Mouse (Mus musculus): ENCODE measurements around the gene Cacna1g. TPM values are rescaled to one million over a fixed set of nuclear protein-coding genes. Genes with fewer than 3 reads are reported as not detected.

Cacna1g gene
- polyA plus RNA-seq, 1 experiment from 2014 or later = 7.6 TPM

GRCm38 (mm10) chr11:94424380-94424779 is 49.6 kb downstream of the Cacna1g start:
- Histone ChIP-seq H3K4me3 (ENCODE audit: low read depth, low read length) (no peak overlapping the region), H3K27ac (ENCODE audit: low read depth, low read length) (no peak overlapping the region), H3K27me3 (ENCODE audit: control insufficient read depth, insufficient read depth, low read length) (no peaks in the 10 kb centered on the region), H3K9ac (ENCODE audit: low read length) (no peak overlapping the region), H3K9me3 (ENCODE audit: control insufficient read depth, low read length) (no peaks in the 10 kb centered on the region), H3K36me3 (ENCODE audit: control insufficient read depth, insufficient read depth, low read length) (peaks cover 3% of the 10 kb centered on the region), H3K4me1 (ENCODE audit: control insufficient read depth, insufficient read depth, low read length) (peaks cover 19% of the 10 kb centered on the region), H3K4me2 (no peak overlapping the region)
- no peak for ATAC-seq (ENCODE audit: low FRiP score)
- 72% methylated on average over 15 of the region's 15 CpGs for WGBS
- DNase-seq (ENCODE audit: low spot score, missing footprints) = no peak

GRCm38 (mm10) chr11:94423855-94424254 is 50.1 kb downstream of the Cacna1g start:
- H3K27ac ChIP-seq (ENCODE audit: low read depth, low read length) = no peak overlapping the region
- H3K4me3 ChIP-seq (ENCODE audit: low read depth, low read length) = no peak overlapping the region
- no peak for ATAC-seq (ENCODE audit: low FRiP score)
- no peak overlapping the region for H3K4me2 ChIP-seq
- no peaks in the 10 kb centered on the region for H3K9me3 ChIP-seq (ENCODE audit: control insufficient read depth, low read length)
- no peak overlapping the region; the same call in 1 of the 2 replicates for H3K9ac ChIP-seq (ENCODE audit: low read length)
- no peak for DNase-seq (ENCODE audit: low spot score, missing footprints)
- peaks cover 3% of the 10 kb centered on the region for H3K36me3 ChIP-seq (ENCODE audit: control insufficient read depth, insufficient read depth, low read length)
- WGBS = 67% methylated on average over 5 of the region's 5 CpGs
- peaks cover 18% of the 10 kb centered on the region for H3K4me1 ChIP-seq (ENCODE audit: control insufficient read depth, insufficient read depth, low read length)
- no peaks in the 10 kb centered on the region for H3K27me3 ChIP-seq (ENCODE audit: control insufficient read depth, insufficient read depth, low read length)

GRCm38 (mm10) chr11:94420991-94421390 is 53.0 kb downstream of the Cacna1g start:
- H3K4me3 ChIP-seq (ENCODE audit: low read depth, low read length) = no peak overlapping the region
- H3K4me1 ChIP-seq (ENCODE audit: control insufficient read depth, insufficient read depth, low read length) = peaks cover 15% of the 10 kb centered on the region
- WGBS = 72% methylated on average over 6 of the region's 6 CpGs
- ATAC-seq (ENCODE audit: low FRiP score) = no peak
- peaks cover 3% of the 10 kb centered on the region for H3K36me3 ChIP-seq (ENCODE audit: control insufficient read depth, insufficient read depth, low read length)
- H3K9ac ChIP-seq (ENCODE audit: low read length) = no peak overlapping the region
- DNase-seq (ENCODE audit: low spot score, missing footprints) = no peak
- H3K9me3 ChIP-seq (ENCODE audit: control insufficient read depth, low read length) = no peaks in the 10 kb centered on the region
- H3K4me2 ChIP-seq = no peak overlapping the region
- no peak overlapping the region for H3K27ac ChIP-seq (ENCODE audit: low read depth, low read length)
- no peaks in the 10 kb centered on the region for H3K27me3 ChIP-seq (ENCODE audit: control insufficient read depth, insufficient read depth, low read length)

- no peaks in the 10 kb centered on the region for H3K27me3 ChIP-seq (ENCODE audit: control insufficient read depth, insufficient read depth, low read length)
- peaks cover 17% of the 10 kb centered on the region for H3K4me1 ChIP-seq (ENCODE audit: control insufficient read depth, insufficient read depth, low read length)
- no peaks in the 10 kb centered on the region for H3K9me3 ChIP-seq (ENCODE audit: control insufficient read depth, low read length)
- no peak overlapping the region for H3K4me3 ChIP-seq (ENCODE audit: low read depth, low read length)
- no peak overlapping the region for H3K4me2 ChIP-seq
- DNase-seq (ENCODE audit: low spot score, missing footprints) (no peak), ATAC-seq (ENCODE audit: low FRiP score) (no peak)
- peaks cover under 1% of the 10 kb centered on the region; the same call in 1 of the 2 replicates for H3K36me3 ChIP-seq (ENCODE audit: control insufficient read depth, insufficient read depth, low read length)
- H3K27ac ChIP-seq (ENCODE audit: low read depth, low read length) = no peak overlapping the region
- WGBS = 37% methylated on average over 7 of the region's 7 CpGs
- no peak overlapping the region for H3K9ac ChIP-seq (ENCODE audit: low read length)
These were observed 53.7 kb downstream of the Cacna1g start for GRCm38 (mm10) chr11:94420325-94420724.

- 57% methylated on average over 10 of the region's 10 CpGs for WGBS
- Histone ChIP-seq H3K4me1 (ENCODE audit: control insufficient read depth, insufficient read depth, low read length) (peaks cover 25% of the 10 kb centered on the region), H3K9ac (ENCODE audit: low read length) (no peak overlapping the region), H3K4me3 (ENCODE audit: low read depth, low read length) (no peak overlapping the region), H3K36me3 (ENCODE audit: control insufficient read depth, insufficient read depth, low read length) (no peaks in the 10 kb centered on the region), H3K27ac (ENCODE audit: low read depth, low read length) (no peak overlapping the region), H3K9me3 (ENCODE audit: control insufficient read depth, low read length) (no peaks in the 10 kb centered on the region), H3K4me2 (no peak overlapping the region), H3K27me3 (ENCODE audit: control insufficient read depth, insufficient read depth, low read length) (no peaks in the 10 kb centered on the region)
- ATAC-seq (ENCODE audit: low FRiP score) (peak; percentile 51), DNase-seq (ENCODE audit: low spot score, missing footprints) (no peak)
These were observed 54.8 kb downstream of the Cacna1g start for GRCm38 (mm10) chr11:94419004-94419727.

- peak overlapping the region; percentile 42; the same call in 1 of the 2 replicates for H3K9ac ChIP-seq (ENCODE audit: low read length)
These were observed 60.0 kb downstream of the Cacna1g start for GRCm38 (mm10) chr11:94414042-94414441.

GRCm38 (mm10) chr11:94413516-94413915 is 60.5 kb downstream of the Cacna1g start:
- WGBS = 25% methylated on average over 8 of the region's 8 CpGs
- Histone ChIP-seq H3K36me3 (ENCODE audit: control insufficient read depth, insufficient read depth, low read length) (no peaks in the 10 kb centered on the region; the same call in 1 of the 2 replicates), H3K4me3 (ENCODE audit: low read depth, low read length) (no peak overlapping the region), H3K9me3 (ENCODE audit: control insufficient read depth, low read length) (no peaks in the 10 kb centered on the region), H3K9ac (ENCODE audit: low read length) (peak overlapping the region; percentile 42), H3K4me1 (ENCODE audit: control insufficient read depth, insufficient read depth, low read length) (peaks cover 32% of the 10 kb centered on the region), H3K27me3 (ENCODE audit: control insufficient read depth, insufficient read depth, low read length) (no peaks in the 10 kb centered on the region), H3K27ac (ENCODE audit: low read depth, low read length) (peak overlapping the region; percentile 40; the same call in 1 of the 2 replicates), H3K4me2 (peak overlapping the region; percentile 2; the same call in 1 of the 2 replicates)
- DNase-seq (ENCODE audit: low spot score, missing footprints) (no peak), ATAC-seq (ENCODE audit: low FRiP score) (peak; percentile 28)

More at GRCm38 (mm10) chr11:94414042-94414441, 60.0 kb downstream of the Cacna1g start:
- Histone ChIP-seq H3K4me2 (no peak overlapping the region), H3K27me3 (ENCODE audit: control insufficient read depth, insufficient read depth, low read length) (no peaks in the 10 kb centered on the region), H3K4me3 (ENCODE audit: low read depth, low read length) (no peak overlapping the region), H3K27ac (ENCODE audit: low read depth, low read length) (no peak overlapping the region; the same call in 1 of the 2 replicates), H3K36me3 (ENCODE audit: control insufficient read depth, insufficient read depth, low read length) (no peaks in the 10 kb centered on the region; the same call in 1 of the 2 replicates), H3K4me1 (ENCODE audit: control insufficient read depth, insufficient read depth, low read length) (peaks cover 32% of the 10 kb centered on the region), H3K9me3 (ENCODE audit: control insufficient read depth, low read length) (no peaks in the 10 kb centered on the region)
- ATAC-seq (ENCODE audit: low FRiP score) = no peak
- 75% methylated on average over 4 of the region's 4 CpGs for WGBS
- no peak for DNase-seq (ENCODE audit: low spot score, missing footprints)

GRCm38 (mm10) chr11:94412998-94413469 is 61.0 kb downstream of the Cacna1g start:
- H3K36me3 ChIP-seq (ENCODE audit: control insufficient read depth, insufficient read depth, low read length) = no peaks in the 10 kb centered on the region; the same call in 1 of the 2 replicates
- no peak for DNase-seq (ENCODE audit: low spot score, missing footprints)

GRCm38 (mm10) chr11:94412562-94412961 is 61.4 kb downstream of the Cacna1g start:
- H3K27ac ChIP-seq (ENCODE audit: low read depth, low read length) = no peak overlapping the region
- no peaks in the 10 kb centered on the region; the same call in 1 of the 2 replicates for H3K36me3 ChIP-seq (ENCODE audit: control insufficient read depth, insufficient read depth, low read length)
- no peak for DNase-seq (ENCODE audit: low spot score, missing footprints)
- 79% methylated on average over 2 of the region's 2 CpGs for WGBS
- no peak overlapping the region for H3K9ac ChIP-seq (ENCODE audit: low read length)
- H3K4me1 ChIP-seq (ENCODE audit: control insufficient read depth, insufficient read depth, low read length) = peaks cover 37% of the 10 kb centered on the region
- H3K27me3 ChIP-seq (ENCODE audit: control insufficient read depth, insufficient read depth, low read length) = no peaks in the 10 kb centered on the region
- no peak for ATAC-seq (ENCODE audit: low FRiP score)
- no peak overlapping the region for H3K4me2 ChIP-seq
- H3K4me3 ChIP-seq (ENCODE audit: low read depth, low read length) = no peak overlapping the region
- H3K9me3 ChIP-seq (ENCODE audit: control insufficient read depth, low read length) = no peaks in the 10 kb centered on the region

More at GRCm38 (mm10) chr11:94412998-94413469, 61.0 kb downstream of the Cacna1g start:
- H3K4me3 ChIP-seq (ENCODE audit: low read depth, low read length) = no peak overlapping the region
- H3K4me2 ChIP-seq = 0 out of 2 replicates have a peak overlapping the region, but pooled peaks have one; percentile 2
- peak; percentile 64 for ATAC-seq (ENCODE audit: low FRiP score)
- no peaks in the 10 kb centered on the region for H3K9me3 ChIP-seq (ENCODE audit: control insufficient read depth, low read length)
- 41% methylated on average over 10 of the region's 10 CpGs for WGBS
- peak overlapping the region; percentile 42 for H3K9ac ChIP-seq (ENCODE audit: low read length)
- H3K4me1 ChIP-seq (ENCODE audit: control insufficient read depth, insufficient read depth, low read length) = peaks cover 33% of the 10 kb centered on the region
- H3K27me3 ChIP-seq (ENCODE audit: control insufficient read depth, insufficient read depth, low read length) = no peaks in the 10 kb centered on the region
- H3K27ac ChIP-seq (ENCODE audit: low read depth, low read length) = peak overlapping the region; percentile 40; the same call in 1 of the 2 replicates

Data from midbrain, embryonic 11.5 days (tissue).